Mouse (Mus musculus) right cerebral cortex, postnatal 4 days (tissue): ENCODE results near the gene Rftn1.
"Not testable (repeated sequence)": the region's sequence is repeated elsewhere in the genome, so short reads cannot be mapped to it uniquely, and the experiment has no call there.

ENCODE experiments used
- DNase-seq: peaks from one replicate; pipeline ENCODE4 v3.0.0-alpha.2; 2022

The Rftn1 gene

DNA sequence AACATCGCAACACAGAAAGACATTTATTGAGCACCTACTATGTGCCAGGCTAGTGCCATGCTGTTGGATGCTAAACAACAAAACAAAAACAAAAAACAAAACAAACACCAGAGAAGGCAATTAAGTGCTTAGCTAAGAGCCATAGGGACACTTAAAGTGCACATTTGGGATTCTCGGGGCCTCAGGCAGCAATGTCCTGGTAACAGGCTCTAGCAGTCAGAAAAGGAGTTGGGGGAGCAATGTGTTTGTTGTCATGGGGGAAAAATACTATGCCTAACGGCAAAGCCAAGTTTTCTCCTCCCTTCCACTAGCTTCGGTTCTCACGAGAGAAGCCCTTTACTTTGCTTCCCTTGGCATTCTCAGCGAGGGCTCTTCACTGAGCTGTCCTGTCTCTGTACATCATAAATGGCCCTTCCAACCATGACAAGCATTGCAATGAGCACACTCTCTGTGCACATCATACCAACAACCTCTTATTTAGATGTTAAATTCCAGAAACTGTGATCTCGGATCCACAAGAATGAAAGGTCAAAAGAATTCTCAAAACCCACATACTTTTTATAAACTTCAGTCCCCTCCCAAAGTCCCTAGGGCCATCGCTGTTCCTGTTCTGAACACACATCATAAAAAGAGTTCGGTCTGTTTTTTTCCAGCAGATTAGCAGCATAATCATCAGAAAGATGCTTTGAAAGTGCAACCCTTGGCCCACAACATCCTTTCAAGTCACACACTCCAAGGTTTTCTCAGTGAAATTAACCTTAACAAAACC is 63.2 kb downstream of the Rftn1 start:
- no peak for DNase-seq

DNA sequence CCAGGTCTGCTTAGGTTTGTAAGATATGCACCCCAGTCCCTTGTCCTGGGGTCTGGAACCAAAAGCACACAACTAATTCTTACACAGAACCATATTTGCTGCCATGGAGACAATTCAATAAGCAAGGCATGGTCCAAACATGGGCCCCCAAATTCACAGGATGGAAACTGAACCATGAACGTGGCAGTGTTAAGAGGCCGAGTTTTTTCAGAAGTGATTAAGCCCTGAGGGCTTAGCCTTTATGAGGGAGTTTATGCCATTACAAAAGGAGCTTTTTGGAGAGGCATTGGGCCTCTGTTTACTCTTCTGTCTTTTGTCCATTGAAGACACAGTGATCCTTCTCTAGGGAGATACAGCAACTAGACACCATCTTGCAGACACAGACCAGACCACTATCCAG is 63.9 kb downstream of the Rftn1 start:
- no peak for DNase-seq

DNA sequence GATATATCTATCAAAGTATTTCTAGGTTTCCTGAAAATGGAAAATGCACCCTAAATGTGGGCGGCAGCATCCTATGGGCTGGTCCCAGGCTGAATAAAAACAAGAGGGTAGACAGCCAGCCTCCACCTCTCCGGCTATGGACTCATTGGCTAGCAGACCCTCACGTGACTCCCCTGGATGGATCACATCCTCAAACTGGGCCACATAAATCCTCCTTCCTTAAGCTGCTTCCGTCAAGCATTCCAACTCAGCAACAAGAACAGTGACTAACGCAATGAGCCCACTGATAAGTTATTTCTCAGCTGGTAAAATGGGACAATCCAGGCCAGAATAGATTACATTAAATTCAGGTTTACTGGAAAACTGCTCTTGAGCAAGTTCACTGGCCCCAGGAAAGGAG is 64.6 kb downstream of the Rftn1 start:
- no peak for DNase-seq

DNA sequence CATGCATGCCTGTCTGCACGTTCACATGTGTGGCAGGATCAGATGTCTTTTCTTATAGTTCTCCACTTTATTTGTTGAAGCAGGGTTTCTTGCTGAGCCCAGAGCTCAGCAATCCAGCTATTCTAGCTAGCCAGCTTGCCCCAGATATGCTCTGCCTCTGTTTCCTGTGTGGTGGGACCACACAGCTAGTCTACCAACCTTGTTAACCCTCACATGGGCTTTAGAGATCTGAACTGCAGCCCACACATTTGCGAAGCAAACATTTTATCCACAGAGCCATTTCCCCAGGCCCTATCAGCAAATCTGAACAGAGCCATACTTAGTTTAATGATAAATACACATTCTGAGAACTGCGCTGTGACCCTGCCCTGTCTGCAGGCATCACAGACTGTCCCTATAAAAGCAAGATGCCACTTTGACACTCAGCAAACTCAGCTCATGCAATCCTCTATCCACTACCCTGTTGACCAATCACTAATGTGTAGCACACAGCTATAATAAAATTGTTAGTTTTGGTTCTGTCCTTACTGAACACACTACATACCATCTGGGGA is 65.2 kb downstream of the Rftn1 start:
- DNase-seq = no peak

DNA sequence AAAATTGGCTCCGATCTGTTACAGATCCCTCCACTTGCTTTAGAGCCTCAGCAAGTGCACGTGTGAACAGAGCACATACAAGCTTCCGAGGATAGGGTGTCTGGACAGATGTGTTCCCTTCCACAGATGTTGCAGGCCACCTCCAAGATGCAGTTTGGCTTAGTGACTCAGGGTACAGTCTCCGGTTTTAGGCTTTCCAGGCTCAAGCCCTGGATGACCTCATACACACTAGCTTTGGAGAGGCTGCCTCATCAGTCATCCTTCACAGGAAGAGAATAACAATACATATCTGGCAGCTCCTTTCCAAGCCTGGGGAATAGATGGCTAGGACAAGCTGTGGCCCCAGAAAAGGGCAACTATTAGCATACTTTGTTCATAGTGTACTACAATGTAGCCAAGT is 65.8 kb downstream of the Rftn1 start:
- no peak for DNase-seq

DNA sequence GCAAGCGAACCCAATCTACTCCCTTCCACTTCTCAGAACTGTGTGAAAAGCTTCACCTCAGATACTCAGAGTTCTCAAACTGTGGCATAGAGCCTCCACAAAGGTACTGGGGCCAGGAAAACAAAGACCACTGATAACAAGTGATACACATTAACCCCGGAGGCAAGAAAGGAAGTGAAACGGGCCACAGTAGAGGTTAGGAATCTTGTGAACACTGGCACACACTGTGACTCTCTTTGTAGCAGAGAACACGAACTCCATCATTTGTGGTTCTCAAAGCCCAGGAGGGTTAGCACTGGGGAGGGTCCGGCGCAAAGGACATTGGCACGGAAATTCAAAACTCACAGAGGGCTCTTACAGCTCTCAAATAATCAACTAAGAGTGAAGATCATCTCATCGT is 67.9 kb downstream of the Rftn1 start:
- no peak for DNase-seq

DNA sequence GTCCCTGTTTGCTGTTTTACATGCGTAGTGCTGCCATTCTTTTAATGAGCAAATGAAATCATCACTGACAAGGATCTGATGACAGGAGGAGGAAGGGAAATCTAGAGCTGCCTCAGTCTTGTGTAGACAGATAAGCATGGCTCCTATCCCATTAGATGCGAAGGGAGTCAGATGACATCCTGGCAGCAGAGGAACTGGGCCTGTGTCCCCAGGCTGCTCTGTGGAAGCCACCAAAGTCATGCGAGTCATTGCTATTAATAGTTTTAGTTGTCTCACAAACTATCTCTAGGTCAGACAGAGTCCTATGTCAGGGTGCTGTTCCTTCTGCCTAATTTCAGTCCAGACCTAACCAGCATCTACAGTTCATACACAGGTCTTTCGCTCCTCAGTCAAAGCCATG is 70.4 kb downstream of the Rftn1 start:
- DNase-seq = no peak

DNA sequence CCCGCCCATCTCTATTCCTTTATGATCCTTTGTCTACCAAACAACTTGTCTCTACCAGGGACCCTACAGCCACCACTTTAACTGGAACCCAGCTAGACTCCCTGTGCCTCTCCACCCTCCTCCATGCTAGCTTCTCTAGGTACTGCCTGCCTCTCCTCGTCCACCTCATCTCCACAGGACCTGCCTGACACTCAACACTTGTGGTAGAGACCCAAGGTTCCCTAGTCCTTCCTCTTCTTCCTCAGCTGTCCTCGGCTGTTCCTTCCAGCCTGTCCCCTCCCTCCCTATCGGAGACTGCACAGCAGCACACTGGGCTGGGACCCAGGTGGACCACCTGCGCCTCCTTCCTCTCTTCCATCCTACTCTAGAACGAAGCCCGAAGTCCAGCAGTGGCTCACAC is 73.0 kb downstream of the Rftn1 start:
- DNase-seq = no peak

DNA sequence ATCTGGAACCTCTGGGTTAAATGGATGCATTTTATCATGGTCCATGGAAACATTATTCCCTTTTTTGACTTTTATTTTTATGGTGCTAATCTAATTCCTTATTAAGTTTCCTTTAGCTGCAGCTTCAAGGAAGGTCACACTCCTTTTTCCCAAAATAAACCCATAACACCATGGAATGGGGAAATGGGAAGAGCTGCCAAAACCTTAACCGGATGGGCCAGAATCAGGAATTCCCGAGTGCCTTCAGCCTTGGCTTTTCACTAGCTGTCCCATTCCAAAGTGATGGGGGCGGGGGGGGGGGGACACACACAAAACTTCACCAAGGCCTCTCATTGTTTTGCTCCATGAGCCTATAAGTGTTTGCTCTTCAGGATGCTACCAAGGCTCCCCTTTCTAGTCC is 73.5 kb downstream of the Rftn1 start:
- DNase-seq = no peak

DNA sequence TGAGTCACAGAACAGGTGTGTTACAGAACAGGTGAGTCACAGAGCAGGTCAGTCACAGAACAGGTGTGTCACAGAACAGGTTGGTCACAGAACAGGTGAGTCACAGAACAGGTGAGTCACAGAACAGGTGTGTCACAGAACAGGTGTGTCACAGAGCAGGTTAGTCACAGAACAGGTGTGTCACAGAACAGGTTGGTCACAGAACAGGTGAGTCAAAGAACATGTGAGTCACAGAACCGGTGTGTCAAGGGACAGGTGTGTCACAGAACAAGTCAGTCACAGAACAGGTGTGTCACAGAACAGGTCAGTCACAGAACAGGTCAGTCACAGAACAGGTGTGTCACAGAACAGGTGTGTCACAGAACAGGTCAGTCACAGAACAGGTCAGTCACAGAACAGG is 74.1 kb downstream of the Rftn1 start:
- not testable (repeated sequence) for DNase-seq

DNA sequence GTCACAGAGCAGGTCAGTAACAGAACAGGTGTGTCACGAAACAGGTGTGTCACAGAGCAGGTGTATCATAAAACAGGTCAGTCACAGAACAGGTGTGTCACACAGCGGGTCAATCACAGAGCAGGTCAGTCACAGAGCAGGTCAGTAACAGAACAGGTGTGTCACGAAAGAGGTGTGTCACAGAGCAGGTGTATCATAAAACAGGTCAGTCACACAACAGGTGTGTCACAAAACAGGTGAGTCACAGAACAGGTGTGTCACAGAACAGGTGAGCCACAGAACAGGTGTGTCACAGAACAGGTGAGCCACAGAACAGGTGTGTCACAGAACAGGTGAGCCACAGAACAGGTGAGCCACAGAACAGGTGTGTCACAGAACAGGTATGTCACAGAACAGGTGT is 74.8 kb downstream of the Rftn1 start:
- not testable (repeated sequence) for DNase-seq

DNA sequence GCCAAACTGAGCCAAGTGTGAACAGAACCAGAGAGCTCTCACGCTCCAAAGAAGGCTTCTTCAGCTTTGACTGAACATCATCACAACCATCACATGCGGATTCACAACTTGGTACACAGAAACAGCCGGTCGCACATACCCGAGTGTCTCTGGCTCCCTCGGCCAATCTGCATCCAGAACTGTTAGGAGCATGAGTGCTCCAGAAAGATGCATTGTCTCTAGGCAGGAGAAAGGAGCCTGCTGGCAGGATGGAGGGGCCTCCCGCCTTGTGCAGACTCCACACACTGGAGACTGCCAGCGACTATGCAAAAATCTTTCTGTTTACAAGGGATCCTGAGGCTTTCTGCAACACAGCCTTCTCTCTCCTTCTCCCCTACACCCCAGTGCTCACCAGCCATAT is 75.8 kb downstream of the Rftn1 start:
- peak; percentile 18 for DNase-seq

DNA sequence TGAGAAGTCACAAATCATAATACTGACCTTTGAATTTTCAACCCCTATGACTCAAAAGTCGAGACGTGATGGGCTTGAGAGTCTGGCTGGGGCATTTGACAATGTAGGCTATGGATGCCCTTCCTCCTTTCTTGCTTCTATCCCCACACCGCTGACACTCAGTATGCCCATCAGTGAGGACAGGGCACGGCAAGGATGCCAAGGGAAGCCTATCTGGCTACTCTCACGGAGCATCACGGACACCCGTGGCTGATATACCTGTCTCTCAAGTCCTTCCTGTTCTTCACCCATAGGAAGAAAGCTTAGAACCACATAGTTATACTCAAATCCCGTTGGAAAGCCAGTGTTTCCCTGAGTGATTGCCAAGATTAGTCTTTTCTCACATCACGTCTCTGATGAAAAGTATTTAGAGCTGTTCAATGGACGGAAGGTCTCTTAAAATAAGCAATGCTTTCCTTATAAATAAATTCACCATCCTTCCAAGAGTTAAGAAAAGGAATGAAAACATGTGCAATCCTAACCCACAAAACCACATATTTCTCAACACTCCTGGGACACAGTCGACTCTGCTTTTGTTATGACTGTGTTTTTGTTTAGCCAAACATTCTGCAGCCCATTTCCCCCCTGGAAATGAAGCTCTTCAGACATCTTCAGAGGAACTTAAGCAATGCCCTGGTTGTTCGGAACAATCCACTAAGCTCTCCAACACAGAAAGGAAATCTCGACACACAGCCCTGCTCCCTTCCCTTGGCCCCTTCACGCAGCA is 79.6 kb downstream of the Rftn1 start:
- no peak for DNase-seq

DNA sequence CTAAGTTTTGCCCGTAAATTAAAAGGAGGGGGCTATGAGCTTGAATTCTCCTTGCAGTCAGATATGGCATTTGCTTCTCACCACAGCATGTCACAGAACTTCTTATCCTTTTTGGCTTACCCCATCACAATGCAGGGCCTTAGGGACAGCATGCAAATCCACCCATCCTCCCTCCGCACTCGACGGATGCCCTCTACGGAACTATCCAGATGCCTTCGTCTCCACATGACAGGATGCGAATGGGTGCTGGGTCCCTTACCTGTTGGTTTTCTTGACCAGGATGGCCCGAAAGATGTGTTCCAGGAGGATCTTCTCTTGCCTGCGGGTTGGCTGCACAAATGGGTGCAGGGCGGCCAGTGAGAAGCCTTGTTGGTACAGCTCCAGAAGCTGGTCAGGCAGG is 83.7 kb downstream of the Rftn1 start:
- no peak for DNase-seq

DNA sequence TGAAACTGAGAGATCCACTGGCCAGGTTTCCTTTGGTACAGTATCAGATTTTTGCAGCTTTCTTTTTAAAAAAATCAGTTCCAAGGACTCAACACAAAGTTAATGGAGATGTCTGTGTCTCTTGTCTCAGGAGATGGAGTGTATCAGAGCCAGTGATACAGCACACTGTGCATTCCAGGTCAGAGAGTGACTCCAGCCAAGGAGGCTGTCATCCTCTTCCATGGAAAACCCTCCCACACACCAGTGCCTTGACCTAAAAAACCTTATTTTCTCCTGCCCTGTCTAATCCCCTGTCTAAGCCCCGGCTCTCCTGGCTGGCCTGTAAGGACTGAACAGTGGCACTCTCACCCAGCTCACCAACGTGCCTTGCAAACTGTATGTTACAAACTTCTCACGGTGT is 86.3 kb downstream of the Rftn1 start:
- DNase-seq = no peak

DNA sequence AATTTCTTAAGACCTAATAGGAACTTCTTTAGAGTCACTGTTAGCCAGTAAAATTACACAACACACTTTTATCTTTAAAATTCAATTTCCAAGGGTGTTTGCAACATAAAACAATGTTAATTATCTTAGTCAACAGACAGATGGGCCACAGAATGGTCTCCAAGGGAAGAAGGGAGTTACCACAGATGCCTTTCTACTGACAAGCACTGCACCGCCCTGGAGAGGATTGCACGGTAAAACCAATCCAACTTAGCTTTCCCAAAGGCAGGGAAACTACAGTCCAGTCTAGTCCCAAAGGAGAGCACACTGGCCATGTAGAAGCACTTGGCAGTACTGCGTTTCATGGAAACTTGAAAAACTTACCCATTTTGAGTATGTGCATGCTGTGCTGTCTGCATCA is 89.1 kb downstream of the Rftn1 start:
- no peak for DNase-seq

DNA sequence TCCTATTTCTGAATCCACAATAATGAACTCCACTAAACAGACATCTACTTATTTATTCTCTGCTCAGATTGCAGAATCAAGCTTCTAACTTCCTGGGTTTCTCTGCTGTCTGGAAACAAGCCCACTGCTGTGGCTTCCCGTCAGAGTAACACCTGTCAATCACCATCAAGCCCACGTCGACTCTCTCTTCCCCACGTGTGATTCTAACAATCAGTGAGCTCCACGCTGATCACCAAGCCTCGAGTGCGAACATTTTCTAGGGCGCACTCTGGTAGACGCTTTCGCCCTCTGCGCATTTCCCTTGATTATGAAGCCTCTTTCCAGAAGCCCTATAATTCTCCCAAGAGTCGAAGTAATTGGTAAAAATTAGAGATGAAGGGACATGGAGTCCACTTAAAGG is 90.4 kb downstream of the Rftn1 start:
- DNase-seq = peak; percentile 5

DNA sequence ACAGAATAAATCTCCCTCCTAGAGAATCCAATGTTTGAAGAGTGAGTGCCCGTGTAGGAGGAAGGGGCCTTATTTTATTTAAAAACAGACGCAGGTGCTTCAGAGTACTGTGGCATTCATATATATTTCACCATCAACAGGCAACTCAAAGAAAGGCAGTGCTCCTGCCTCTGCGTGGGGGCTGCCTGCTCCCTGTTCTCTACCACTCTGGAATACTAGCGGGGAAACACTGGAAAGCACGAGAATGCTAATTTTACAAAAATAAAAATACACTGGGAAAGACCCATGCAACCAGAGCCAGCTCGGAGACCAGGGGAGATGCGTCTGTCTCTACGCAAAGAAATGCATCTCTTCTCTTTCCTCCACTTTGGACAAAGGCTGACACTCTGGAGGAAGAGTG is 91.1 kb downstream of the Rftn1 start:
- no peak for DNase-seq

DNA sequence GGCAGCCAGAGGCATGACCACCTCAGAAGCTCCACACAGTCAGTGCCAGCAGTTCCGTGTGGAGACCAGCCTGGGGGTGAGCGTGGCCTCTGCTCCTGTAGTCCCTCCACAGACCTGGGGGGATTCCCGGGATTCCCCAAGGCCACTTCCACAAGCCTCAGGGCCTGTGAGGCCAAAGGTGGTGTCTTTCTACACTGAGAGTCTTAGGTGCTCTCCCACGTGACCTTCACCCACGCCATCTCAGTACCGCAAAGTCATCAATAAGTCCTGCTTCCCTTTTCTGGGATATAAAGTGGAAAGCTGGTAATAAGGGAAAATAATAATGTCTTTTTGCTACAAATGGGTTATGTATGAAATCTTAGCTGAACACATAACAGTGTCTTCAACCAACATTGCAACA is 92.2 kb downstream of the Rftn1 start:
- no peak for DNase-seq

DNA sequence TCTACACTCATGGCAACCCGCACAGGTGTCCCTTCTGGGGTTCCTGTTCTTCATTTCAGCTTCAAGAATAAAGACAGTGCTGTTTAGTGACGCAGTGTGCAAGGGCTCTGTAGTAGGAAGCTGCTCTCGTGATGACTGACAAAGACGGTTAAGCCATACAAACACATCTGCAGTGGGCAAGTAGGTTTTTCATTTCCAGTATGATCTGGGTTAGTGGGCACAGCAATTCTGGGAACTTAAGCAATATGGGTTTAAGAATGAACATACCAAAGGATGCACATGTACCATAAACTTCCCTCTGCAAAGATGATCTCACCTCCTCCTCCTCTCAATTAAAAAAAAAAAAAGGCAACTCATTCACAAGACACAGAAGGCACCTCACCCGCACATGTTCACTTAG is 92.6 kb downstream of the Rftn1 start:
- DNase-seq = no peak

DNA sequence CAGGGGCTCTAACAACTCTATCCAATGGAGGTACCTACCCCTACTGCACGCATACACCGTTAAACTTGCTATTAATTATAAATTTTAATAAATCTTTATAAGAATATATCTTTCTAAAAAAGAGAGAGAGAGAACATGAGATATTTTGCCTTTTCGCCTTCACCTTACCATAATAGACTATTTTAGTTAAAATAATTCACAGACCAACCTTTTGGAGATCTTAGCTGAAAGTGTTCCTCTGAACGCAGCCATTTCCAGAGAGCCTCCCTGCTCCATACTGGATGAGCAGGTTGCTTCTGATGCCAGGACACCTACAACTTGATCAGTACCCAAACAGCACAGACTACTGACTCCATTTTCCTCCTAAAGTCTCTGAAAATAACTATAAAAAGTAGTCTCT is 94.2 kb downstream of the Rftn1 start:
- no peak for DNase-seq

DNA sequence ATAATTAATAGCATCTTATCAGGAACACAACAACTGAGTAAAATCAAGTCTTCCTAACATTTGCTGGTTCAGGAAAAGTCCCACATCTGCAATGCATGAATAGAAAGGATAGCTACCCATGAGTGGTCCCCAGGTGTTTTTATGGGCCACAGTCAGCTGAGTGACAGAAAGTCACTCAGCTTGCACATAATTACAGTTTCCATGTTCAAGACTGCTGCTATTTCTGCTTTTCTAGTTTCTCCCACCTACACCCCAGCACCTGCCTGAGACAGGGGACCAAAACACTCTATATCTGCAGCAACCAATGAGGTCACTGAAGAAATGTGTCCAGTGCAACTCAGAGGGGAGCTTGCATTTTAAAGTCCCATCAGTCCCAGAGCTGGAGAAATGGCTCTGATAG is 95.9 kb downstream of the Rftn1 start:
- DNase-seq = no peak

DNA sequence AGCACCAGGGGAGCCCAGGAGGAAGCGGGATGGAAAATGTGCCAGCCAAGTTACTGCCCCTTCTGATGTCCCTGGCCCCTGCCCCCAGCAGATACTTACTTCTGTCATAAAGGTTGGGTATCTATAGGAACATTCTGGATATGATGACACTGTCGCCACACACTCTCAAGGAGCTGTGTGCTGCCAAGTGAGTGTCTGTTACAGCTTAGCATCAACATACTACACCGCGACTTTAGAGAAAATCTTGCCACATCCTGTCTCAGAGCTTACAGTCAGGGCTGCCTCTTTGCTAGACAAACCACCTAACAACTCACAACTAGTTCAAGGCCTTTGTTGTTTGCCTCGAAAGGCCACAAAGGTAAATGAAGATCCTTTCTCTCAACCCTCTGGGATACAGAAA is 96.4 kb downstream of the Rftn1 start:
- DNase-seq = no peak

DNA sequence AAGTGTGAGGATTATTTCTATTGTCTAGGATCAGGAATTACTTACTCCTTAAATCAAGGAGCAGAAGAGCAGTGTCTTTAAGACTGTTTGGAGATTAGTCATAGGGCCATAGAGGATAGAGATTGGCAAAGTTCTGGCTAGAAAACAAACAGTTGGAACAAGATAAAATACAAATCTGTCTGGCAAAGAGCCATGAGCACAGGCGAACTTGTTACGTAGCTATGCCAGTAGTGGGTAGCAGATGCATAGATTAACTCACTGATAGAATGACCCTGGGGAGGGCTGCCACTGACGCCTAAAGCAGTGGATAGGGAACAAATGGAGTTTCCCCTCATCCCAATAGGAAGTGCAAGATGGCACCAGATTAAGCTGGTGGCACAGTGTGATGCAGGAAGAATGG is 97.1 kb downstream of the Rftn1 start:
- no peak for DNase-seq

DNA sequence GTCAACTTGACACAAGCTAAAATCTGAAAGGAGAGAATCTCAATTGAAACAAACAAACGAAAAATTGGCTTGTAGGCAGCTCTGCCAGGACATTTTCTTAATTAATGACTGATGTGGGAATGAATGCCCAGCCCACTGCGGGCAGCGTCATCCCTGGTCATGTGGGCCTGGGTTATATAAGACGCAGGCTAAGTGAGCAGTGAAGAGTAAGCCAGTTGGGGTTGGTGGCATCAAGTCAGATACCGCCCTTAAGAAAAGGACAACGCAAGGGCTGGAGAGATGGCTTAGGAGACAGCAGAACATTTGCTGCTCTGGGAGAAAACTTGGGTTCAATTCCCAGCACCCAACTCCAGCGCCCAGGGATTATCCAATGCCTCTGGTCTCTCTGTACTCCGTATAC is 97.6 kb downstream of the Rftn1 start:
- no peak for DNase-seq
